ENCODE assay signal across 8 mouse cellular contexts in the genomic region with DNA sequence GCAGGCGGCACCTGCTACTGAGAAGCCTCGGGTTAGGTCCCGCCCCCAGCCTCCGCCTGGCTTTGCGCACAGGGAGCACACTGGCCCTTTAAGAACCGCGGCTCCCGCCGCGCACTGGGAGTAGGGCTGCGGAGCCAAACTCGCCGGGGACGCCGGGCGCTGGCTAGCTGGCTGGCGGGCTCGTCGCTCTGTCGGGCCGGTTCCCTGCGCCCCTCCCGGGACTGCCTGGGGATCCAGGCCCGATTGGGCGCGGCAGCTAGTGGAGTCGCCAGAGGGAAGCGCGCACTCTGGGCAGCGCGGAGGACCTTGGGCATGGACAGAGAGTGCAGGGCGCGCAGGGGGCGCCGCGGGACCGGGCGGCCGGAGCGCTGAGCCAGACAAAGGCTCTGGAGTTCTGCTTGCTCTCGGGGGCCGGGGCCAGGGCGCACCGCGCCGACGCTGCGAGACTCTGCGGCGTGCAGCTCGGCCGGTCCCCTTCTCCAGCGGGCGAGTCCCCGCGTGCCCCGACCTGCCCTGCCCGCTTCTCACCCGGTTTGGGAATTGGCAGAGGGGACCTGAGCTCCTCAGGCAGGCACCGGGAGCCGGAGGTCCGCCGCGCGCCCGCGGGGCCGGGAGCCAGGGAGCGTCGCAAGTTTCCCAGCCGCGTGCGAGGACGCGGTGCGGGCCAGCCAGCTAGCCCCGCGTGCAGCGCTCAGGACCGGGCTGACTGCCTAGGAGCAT. TPM values are rescaled to one million over a fixed set of nuclear protein-coding genes. Genes with fewer than 3 reads are reported as not detected.
A peak's percentile ranks its signal among the peaks of the same experiment; 100 is the strongest.
DNase-seq lines count a peak whose midpoint lies in the region; ATAC-seq and TF ChIP-seq lines count a peak whose summit lies in the region.

Gene Mmp15 (plus strand): TSS at position 118 of the 720 bp plus-strand sequence.

- peak within 1 kb of the TSS; percentile 98 for H3K4me2 ChIP-seq in embryonic facial prominence, embryonic 12.5 days (replicated peaks)
- H3K4me2 ChIP-seq in myocyte (ENCODE audit: low read depth), result peak within 1 kb of the TSS; percentile 71

- H3K9me3 ChIP-seq in embryonic facial prominence, embryonic 12.5 days, result no peaks in the 10 kb centered on the region

- H3K27me3 ChIP-seq in spleen, adult 2 months (ENCODE audit: control insufficient read depth, insufficient read depth, low read length), result peaks cover 10% of the 10 kb centered on the region
- peaks cover 7% of the 10 kb centered on the region for H3K27me3 ChIP-seq in embryonic facial prominence, embryonic 12.5 days
- no peaks in the 10 kb centered on the region for H3K27me3 ChIP-seq in kidney, adult 2 months (replicated peaks; ENCODE audit: control insufficient read depth, insufficient read depth, low read length)
- no peaks in the 10 kb centered on the region for H3K27me3 ChIP-seq in myocyte (ENCODE audit: control insufficient read depth, insufficient read depth, insufficient read length)

- no peak for TF ChIP-seq POLR2A in spleen, adult 2 months (IDR thresholded peaks at IDR 0.05; ENCODE audit: low read depth, low read length)
- TF ChIP-seq POLR2A in kidney, adult 2 months (IDR thresholded peaks at IDR 0.05; ENCODE audit: low read depth, low read length), result no peak
- TF ChIP-seq POLR2A in myocyte (IDR thresholded peaks at IDR 0.05; ENCODE audit: insufficient read length, low read depth), result peak; percentile 64

- peak within 1 kb of the TSS; percentile 55 for H3ac ChIP-seq in myocyte (ENCODE audit: control insufficient read depth, insufficient read length)

- peaks cover 9% of the 10 kb centered on the region for H3K79me2 ChIP-seq in myocyte (ENCODE audit: control insufficient read depth, insufficient read depth)

- H3K36me3 ChIP-seq in spleen, adult 2 months (ENCODE audit: control insufficient read depth, insufficient read depth, low read length), result no peaks in the 10 kb centered on the region
- no peaks in the 10 kb centered on the region for H3K36me3 ChIP-seq in embryonic facial prominence, embryonic 12.5 days
- H3K36me3 ChIP-seq in kidney, adult 2 months (ENCODE audit: control insufficient read depth, insufficient read depth, low read length), result no peaks in the 10 kb centered on the region
- H3K36me3 ChIP-seq in myocyte (ENCODE audit: control insufficient read depth, insufficient read depth), result no peaks in the 10 kb centered on the region

- H3K4me3 ChIP-seq in spleen, adult 2 months (ENCODE audit: extremely low read depth, insufficient read depth, insufficient read length), result peak within 1 kb of the TSS; percentile 35; the same call in 1 of the 2 replicates
- peak within 1 kb of the TSS; percentile 71 for H3K4me3 ChIP-seq in embryonic facial prominence, embryonic 12.5 days
- peak within 1 kb of the TSS; percentile 71 for H3K4me3 ChIP-seq in kidney, adult 2 months (ENCODE audit: insufficient read depth, low read depth, low read length)
- peak within 1 kb of the TSS; percentile 49 for H3K4me3 ChIP-seq in myocyte

- no peak for TF ChIP-seq CTCF in spleen, adult 2 months (IDR thresholded peaks at IDR 0.05; ENCODE audit: extremely low read depth, insufficient read depth, insufficient read length, insufficient replicate concordance)
- no peak for TF ChIP-seq CTCF in kidney, adult 2 months (conservative IDR thresholded peaks at IDR 0.05; ENCODE audit: insufficient read depth, insufficient read length, low read depth, low read length)

- peak within 1 kb of the TSS; percentile 84 for H3K9ac ChIP-seq in embryonic facial prominence, embryonic 12.5 days

- H3K4me1 ChIP-seq in spleen, adult 2 months (ENCODE audit: control insufficient read depth, insufficient read depth, insufficient read length), result peaks cover 10% of the 10 kb centered on the region
- peaks cover 16% of the 10 kb centered on the region for H3K4me1 ChIP-seq in embryonic facial prominence, embryonic 12.5 days
- H3K4me1 ChIP-seq in kidney, adult 2 months (ENCODE audit: control insufficient read depth, insufficient read depth, low read length), result peaks cover 3% of the 10 kb centered on the region; the same call in 1 of the 2 replicates

- ATAC-seq in embryonic facial prominence, embryonic 12.5 days (ENCODE audit: insufficient number of reproducible peaks, insufficient read depth, low FRiP score, low TSS enrichment), result peak; percentile 69

- under 1% methylated on average over 80 of the region's 80 CpGs for WGBS in spleen, adult 2 months
- under 1% methylated on average over 79 of the region's 80 CpGs for WGBS in embryonic facial prominence, embryonic 12.5 days
- 1% methylated on average over 80 of the region's 80 CpGs for WGBS in kidney, adult 2 months

- DNase-seq in spleen, adult 2 months (ENCODE audit: low read depth in 1 of 2, low spot score in 2 of 2), result no peak
- no peak for DNase-seq in spleen, postnatal 36 days (ENCODE audit: low spot score in 2 of 2)
- DNase-seq in heart, adult 8-10 months (ENCODE audit: low spot score), result peak; percentile 78
- DNase-seq in kidney, adult 2 months, result peak; percentile 75
- peak; percentile 57 for DNase-seq in liver
- peak; percentile 31 for DNase-seq in thymus, postnatal 25 days

- H3K27ac ChIP-seq in spleen, adult 2 months (ENCODE audit: insufficient read depth, low read length), result no peak within 1 kb of the TSS
- H3K27ac ChIP-seq in embryonic facial prominence, embryonic 12.5 days, result peak within 1 kb of the TSS; percentile 63; the same call in 1 of the 2 replicates
- no peak within 1 kb of the TSS for H3K27ac ChIP-seq in kidney, adult 2 months (ENCODE audit: insufficient read depth, low read depth, low read length)

TF ChIP-seq in myocyte, 11 proteins besides CTCF, POLR2A, EP300 and RAD21:
- peak in 1 of 3 experiments; percentile 59 for TF ChIP-seq MYOD1 (IDR thresholded peaks at IDR 0.05; ENCODE audit: control insufficient read depth in 1 of 3, insufficient read length in 2 of 3, low read depth in 2 of 3)
- no peak for TF ChIP-seq TCF12 (IDR thresholded peaks at IDR 0.05; ENCODE audit: insufficient read depth, poor library complexity, severe bottlenecking)
- TF ChIP-seq MYOG (IDR thresholded peaks at IDR 0.05; ENCODE audit: control insufficient read depth in 1 of 3, insufficient read depth in 1 of 3, insufficient read length in 2 of 3, low read depth in 2 of 3), result peak in 1 of 3 experiments; percentile 26
- peak; percentile 33 for TF ChIP-seq POLR2AphosphoS2 (IDR thresholded peaks at IDR 0.05; ENCODE audit: insufficient read length, low read depth)

RNA-seq across cellular contexts. Expression of gene Mmp15, which starts in this region (rescaled TPM):
- 2.5 and 3.7 TPM in 2 replicates for polyA plus RNA-seq in spleen, adult 2 months (2012; rRNA removed)
- polyA plus RNA-seq in embryonic facial prominence, embryonic 12.5 days (2016; fragmentation: Nextera tagmentation; extraction: Ambion mirVana), result 17.6 and 17.9 TPM in 2 replicates
- total RNA-seq in heart, adult 8-10 months (2022), result 10 to 100 TPM; 57.6 to 63.2 (median 58.0) TPM
- polyA plus RNA-seq in kidney, adult 2 months (2012; rRNA removed), result 5.3 and 5.6 TPM in 2 replicates
- polyA plus RNA-seq in myocyte (2012; fragmentation: generic; extraction: Trizol), result 45.1 TPM

Comparison
In these comparisons a context has a peak if more than half of its experiments do, and no peak if none do; other contexts are left out.
1. DNase-seq: peak in heart, adult 8-10 months (single experiment), kidney, adult 2 months (single experiment), liver (single experiment) and thymus, postnatal 25 days (single experiment); none in spleen, adult 2 months (0 of 2) and spleen, postnatal 36 days (0 of 2).
2. Peak in every context shown above with its lines, with median percentiles within 50 percentile points of each other: H3K4me3 ChIP-seq.